Mouse (Mus musculus) neutrophil, adult 5-6 weeks (primary cell): ENCODE measurements around the gene Apold1. TPM values are rescaled to one million over a fixed set of nuclear protein-coding genes. Genes with fewer than 3 reads are reported as not detected.

Source experiments
- ATAC-seq: fragments of 151-379, 151-347 bp; 2 replicates; pipeline ENCODE4 v1.8.0; 2017; ENCODE audit warnings: mild to moderate bottlenecking, moderate TSS enrichment; ENCODE audit not compliant: insufficient number of reproducible peaks, poor library complexity, low FRiP score, severe bottlenecking; ENCODE audit errors: extremely low read depth
- total RNA-seq: library from RNA; stranded (forward); fragments of 200-1000 nt; gene quantifications from 2 replicates; pipeline ENCODE4 v1.2.3, GENCODE M21; 2017

The Apold1 gene
- total RNA-seq, 1 experiment from 2014 or later, result not detected

- no peak for ATAC-seq
These were observed 38.0 kb downstream of the Apold1 start for GRCm38 (mm10) chr6:135019564-135019963.

DNA sequence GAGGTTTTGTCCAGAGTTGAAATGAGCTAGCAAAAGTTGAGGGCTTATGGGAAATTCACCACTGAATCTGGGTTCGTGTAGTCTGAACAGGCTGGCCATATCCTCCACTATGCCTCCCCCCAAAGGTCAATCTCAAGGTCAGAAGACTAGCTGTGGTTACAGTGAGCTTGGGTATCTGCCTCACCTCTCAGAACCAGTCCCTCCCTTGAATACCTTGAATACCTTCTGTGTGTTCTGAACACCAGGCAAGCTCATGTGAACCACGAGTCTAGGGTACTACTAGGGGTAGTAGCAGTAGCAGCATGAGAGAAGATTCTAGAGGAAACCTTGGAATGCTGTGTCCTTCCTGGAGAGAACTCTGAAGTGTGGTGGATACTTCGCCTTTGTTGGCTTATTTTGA is 40.1 kb downstream of the Apold1 start:
- no peak for ATAC-seq

DNA sequence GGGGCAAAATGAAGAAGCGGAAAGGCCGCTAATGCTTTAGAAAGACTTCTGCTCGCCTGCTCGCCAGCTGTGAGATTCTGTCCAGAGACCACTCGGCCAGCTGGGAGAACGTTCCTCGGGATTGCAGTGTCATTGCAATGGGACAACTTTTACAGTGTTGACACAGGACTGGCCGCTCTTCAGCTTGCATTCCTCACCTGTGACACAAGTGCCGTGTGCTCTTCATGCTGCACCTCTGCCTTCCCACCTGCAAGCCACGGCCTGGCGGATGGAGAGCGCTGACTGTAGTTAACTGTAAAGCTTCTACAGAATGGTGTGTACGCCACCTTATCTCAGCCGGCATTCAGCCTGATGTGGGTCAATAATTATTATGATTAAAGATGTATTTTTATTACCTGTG is 41.9 kb downstream of the Apold1 start:
- ATAC-seq, result no peak

GRCm38 (mm10) chr6:135024781-135025420 is 43.4 kb downstream of the Apold1 start:
- ATAC-seq, result no peak

DNA sequence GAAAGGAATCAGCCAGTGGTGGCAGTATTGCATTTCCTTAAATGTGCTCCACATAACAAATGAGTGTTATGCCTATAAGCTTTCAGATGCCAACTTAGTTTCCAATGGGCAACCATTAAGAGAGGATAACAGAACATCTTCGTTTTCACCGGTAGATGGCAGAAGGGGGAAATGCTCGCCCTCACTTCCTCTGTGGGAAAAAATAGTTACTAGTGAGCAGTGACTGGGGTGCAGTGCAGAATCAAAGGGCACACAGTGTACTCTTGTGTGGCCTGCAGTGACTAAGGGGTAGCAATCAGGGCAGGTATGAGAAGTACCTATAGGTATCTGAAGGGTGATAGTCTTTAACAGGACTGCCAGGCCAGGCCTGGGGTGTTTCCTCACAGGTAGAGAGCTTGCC is 44.7 kb downstream of the Apold1 start:
- ATAC-seq, result peak; percentile 57; the same call in 1 of the 2 replicates

- ATAC-seq, result no peak
These were observed 45.2 kb downstream of the Apold1 start for GRCm38 (mm10) chr6:135026755-135027154.

DNA sequence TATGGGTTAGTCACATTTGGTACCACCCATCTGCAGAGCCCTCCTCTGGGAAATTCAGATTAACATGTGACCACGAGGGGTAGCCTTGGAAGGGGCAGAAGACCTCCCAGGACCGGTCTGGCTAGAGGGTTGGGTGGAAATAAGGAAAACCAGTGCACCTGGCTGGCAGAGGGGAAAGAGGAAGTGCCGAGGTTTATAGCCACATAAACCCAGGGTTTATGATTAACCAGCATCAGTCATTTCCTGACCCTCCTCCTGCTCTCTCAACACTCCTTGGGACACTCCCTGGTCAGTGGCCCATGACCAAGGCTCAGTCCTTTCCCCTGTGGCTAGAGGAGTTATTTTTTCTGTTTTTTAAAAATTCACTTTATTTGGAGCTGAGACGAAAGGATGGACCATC is 47.7 kb downstream of the Apold1 start:
- no peak for ATAC-seq

Other genes starting within 250 kb of the Apold1 start
- gene Dusp16, start 189.1 kb upstream of the Apold1 start, total RNA-seq, result 19.6 and 20.3 TPM in 2 replicates
- 47.6 and 53.7 TPM in 2 replicates for gene Crebl2, start 151.6 kb upstream of the Apold1 start, total RNA-seq
- gene Gpr19, start 83.1 kb upstream of the Apold1 start, total RNA-seq, result 13.5 and 19.7 TPM in 2 replicates
- gene Cdkn1b, start 61.3 kb upstream of the Apold1 start, total RNA-seq, result 322 and 377 TPM in 2 replicates
- gene Ddx47, start 29.9 kb downstream of the Apold1 start, total RNA-seq, result 85.9 and 90.2 TPM in 2 replicates
- 0.23 TPM in 1 of 2 replicates, not detected in the other for gene Gprc5a, start 83.9 kb downstream of the Apold1 start, total RNA-seq
- gene Gprc5d, start 136.6 kb downstream of the Apold1 start, total RNA-seq, result not detected in 2 replicates
- 3.3 and 4.1 TPM in 2 replicates for gene Fam234b, start 216.3 kb downstream of the Apold1 start, total RNA-seq
- 1.1 and 9.1 TPM in 2 replicates for gene Hebp1, start 216.3 kb downstream of the Apold1 start, total RNA-seq